Mouse (Mus musculus): ENCODE data around the gene Epb41l5.

DNA sequence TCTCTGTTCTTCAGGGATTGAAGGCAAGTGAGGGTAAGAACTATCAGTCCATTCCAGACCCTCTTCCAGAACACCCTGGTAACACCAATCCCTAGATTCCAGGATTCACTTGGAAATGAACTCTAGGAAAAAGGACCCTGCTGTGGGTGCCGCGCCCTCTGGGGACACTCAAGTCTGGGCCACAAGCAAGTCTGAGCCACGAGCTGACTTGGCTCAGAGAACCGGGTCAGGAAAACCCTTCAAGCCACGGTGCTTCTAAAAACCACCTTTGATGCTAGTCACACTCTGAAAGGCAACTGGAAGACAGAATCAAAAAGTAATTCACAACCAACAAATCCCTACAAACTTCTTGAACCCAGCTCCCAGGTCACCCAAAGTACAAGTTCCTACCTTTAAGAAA lies 145.0 kb downstream of the Epb41l5 start:
- TF ChIP-seq POLR2A (IDR thresholded peaks at IDR 0.05; ENCODE audit: control insufficient read depth, extremely low read depth, insufficient read depth, low read length, poor library complexity) (no peak), CTCF (IDR thresholded peaks at IDR 0.05; ENCODE audit: borderline replicate concordance, control insufficient read depth, extremely low read depth, insufficient read depth, low read length, poor library complexity) (no peak)

Data from thymus, adult 2 months (tissue).